Mouse (Mus musculus): ENCODE measurements around the gene Mdm2. TPM values are rescaled to one million over a fixed set of nuclear protein-coding genes. Genes with fewer than 3 reads are reported as not detected.

Mdm2 gene
- total and polyA plus RNA-seq, 2 experiments from 2014 or later, result 28.7 to 65.1 TPM

DNA sequence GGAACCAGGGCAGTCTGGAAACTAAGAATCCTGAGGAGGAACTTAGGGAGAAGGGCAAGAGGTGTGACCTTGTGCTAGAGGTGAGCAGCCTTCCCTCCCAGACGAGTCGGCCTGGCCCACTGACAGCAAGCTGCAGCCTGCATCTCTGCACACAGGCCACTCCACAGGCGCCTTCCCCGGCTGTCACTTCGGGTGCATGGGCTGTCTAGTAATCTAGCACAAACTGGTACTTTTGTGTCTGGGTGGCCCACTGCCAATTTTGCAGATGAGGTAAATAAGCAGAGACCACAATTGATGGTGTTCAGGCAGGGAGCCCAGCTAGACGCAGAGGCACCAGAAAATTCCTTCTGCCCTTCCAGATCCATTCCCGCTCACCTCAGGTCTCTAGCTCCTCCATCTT, 37.9 kb downstream of the Mdm2 start:
- Histone ChIP-seq H3K4me3 (ENCODE audit: low read depth, low read length) (no peak overlapping the region), H3K27ac (ENCODE audit: low read depth, low read length) (no peak overlapping the region), H3K36me3 (ENCODE audit: insufficient read depth, low read length) (no peaks in the 10 kb centered on the region), H3K9ac (replicated peaks; ENCODE audit: low read length, poor library complexity, severe bottlenecking) (no peak overlapping the region), H3K4me2 (ENCODE audit: low read depth, low read length, poor library complexity, severe bottlenecking) (no peak overlapping the region), H3K27me3 (ENCODE audit: insufficient read depth, low read length) (no peaks in the 10 kb centered on the region), H3K9me3 (ENCODE audit: low read length) (no peaks in the 10 kb centered on the region), H3K4me1 (ENCODE audit: insufficient read depth, low read length) (no peaks in the 10 kb centered on the region)
- no peak for TF ChIP-seq CTCF (IDR thresholded peaks at IDR 0.05)
- DNase-seq (ENCODE audit: low spot score), result peak; percentile 57
- no peak for ATAC-seq (ENCODE audit: low FRiP score)
- WGBS, result 43% methylated on average over 7 of the region's 7 CpGs

DNA sequence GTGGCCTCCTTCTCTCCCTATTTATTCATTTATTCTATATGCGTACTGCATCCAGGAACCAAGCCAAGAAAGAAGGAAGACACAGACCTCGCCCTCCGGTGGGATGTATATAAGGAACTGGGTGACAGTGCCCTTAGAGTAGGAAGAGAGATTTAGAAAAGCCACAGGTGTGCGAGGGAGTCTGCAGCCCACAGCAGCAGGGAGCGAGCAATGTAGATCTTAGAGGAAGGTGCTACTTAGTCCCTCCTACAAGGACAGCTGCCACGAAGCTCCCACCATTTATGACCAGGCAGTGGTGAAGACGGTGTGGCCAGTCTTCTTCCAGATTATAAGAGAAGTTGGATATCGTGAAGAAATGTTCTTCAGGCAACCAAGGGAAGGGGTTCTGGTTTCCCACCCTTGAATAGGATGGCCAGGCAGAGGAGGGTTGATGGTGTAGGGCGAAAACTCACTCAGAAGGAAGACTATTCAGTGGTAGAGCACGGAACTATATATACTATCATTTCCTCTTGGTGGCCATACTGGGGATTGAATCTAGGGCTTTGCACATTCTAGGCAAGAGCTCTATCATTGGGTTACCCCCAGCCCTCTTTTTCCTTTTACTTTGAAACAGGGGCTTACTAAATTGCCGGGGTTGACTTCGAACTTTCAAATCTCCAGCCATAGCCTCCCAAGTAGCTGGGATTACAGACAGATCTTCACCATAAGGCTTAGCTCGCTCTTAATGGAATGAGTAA, 38.5 kb downstream of the Mdm2 start:
- Histone ChIP-seq H3K27ac (ENCODE audit: low read depth, low read length) (no peak overlapping the region), H3K9ac (replicated peaks; ENCODE audit: low read length, poor library complexity, severe bottlenecking) (no peak overlapping the region), H3K4me2 (ENCODE audit: low read depth, low read length, poor library complexity, severe bottlenecking) (no peak overlapping the region), H3K9me3 (ENCODE audit: low read length) (no peaks in the 10 kb centered on the region), H3K36me3 (ENCODE audit: insufficient read depth, low read length) (no peaks in the 10 kb centered on the region), H3K4me1 (ENCODE audit: insufficient read depth, low read length) (no peaks in the 10 kb centered on the region), H3K4me3 (ENCODE audit: low read depth, low read length) (no peak overlapping the region), H3K27me3 (ENCODE audit: insufficient read depth, low read length) (no peaks in the 10 kb centered on the region)
- ATAC-seq (ENCODE audit: low FRiP score) (no peak), DNase-seq (ENCODE audit: low spot score) (no peak)
- WGBS, result 88% methylated on average over 13 of the region's 13 CpGs
- no peak for TF ChIP-seq CTCF (IDR thresholded peaks at IDR 0.05)

DNA sequence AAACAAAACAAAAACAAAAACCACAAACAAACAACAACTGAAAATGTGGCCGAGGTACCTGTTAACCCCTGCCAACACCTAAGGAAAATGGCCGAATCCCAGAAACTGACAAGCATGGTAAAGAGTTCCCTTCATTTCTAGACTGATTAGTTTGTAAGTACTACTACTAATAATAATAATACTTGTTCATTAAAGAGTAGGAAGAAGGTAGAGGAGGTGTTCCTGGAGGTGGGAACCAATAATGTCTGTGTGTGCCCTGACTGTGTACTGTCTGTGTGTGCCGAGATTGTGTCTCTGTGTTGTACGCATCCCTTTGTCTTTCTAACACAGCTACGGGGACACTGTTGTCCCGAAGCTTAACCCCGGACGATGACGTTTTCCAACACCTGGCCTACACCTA, 39.3 kb downstream of the Mdm2 start:
- Histone ChIP-seq H3K9ac (replicated peaks; ENCODE audit: low read length, poor library complexity, severe bottlenecking) (no peak overlapping the region), H3K27me3 (ENCODE audit: insufficient read depth, low read length) (no peaks in the 10 kb centered on the region), H3K4me1 (ENCODE audit: insufficient read depth, low read length) (no peaks in the 10 kb centered on the region), H3K4me3 (ENCODE audit: low read depth, low read length) (no peak overlapping the region), H3K9me3 (ENCODE audit: low read length) (no peaks in the 10 kb centered on the region), H3K36me3 (ENCODE audit: insufficient read depth, low read length) (no peaks in the 10 kb centered on the region), H3K27ac (ENCODE audit: low read depth, low read length) (no peak overlapping the region), H3K4me2 (ENCODE audit: low read depth, low read length, poor library complexity, severe bottlenecking) (no peak overlapping the region)
- TF ChIP-seq CTCF (IDR thresholded peaks at IDR 0.05), result no peak
- WGBS, result 83% methylated on average over 9 of the region's 9 CpGs
- DNase-seq (ENCODE audit: low spot score), result no peak
- ATAC-seq (ENCODE audit: low FRiP score), result no peak

DNA sequence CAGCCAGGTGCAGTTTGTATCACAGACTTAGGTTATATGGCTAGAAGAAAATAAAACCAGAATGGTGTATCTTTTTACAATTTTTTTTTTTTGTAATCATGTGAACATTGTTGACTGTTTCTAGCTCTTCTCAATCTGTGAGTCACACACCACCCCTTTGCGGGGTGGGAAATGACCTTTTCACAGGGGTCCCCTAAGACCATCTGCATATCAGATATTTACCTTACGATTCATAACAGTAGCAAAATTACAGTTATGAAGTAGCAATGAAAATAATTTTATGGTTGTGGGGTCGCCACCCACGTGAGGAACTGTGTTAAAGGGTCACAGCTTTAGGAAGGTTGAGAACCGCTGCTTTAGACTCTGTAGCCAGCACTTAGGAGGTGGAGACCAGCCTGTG, 39.8 kb downstream of the Mdm2 start:
- Histone ChIP-seq H3K4me2 (ENCODE audit: low read depth, low read length, poor library complexity, severe bottlenecking) (no peak overlapping the region), H3K27me3 (ENCODE audit: insufficient read depth, low read length) (no peaks in the 10 kb centered on the region), H3K27ac (ENCODE audit: low read depth, low read length) (no peak overlapping the region), H3K4me3 (ENCODE audit: low read depth, low read length) (no peak overlapping the region), H3K9me3 (ENCODE audit: low read length) (no peaks in the 10 kb centered on the region), H3K9ac (replicated peaks; ENCODE audit: low read length, poor library complexity, severe bottlenecking) (no peak overlapping the region), H3K36me3 (ENCODE audit: insufficient read depth, low read length) (no peaks in the 10 kb centered on the region), H3K4me1 (ENCODE audit: insufficient read depth, low read length) (no peaks in the 10 kb centered on the region)
- WGBS, result 89% methylated on average over 5 of the region's 5 CpGs
- ATAC-seq (ENCODE audit: low FRiP score) (no peak), DNase-seq (ENCODE audit: low spot score) (no peak)
- TF ChIP-seq CTCF (IDR thresholded peaks at IDR 0.05), result no peak

DNA sequence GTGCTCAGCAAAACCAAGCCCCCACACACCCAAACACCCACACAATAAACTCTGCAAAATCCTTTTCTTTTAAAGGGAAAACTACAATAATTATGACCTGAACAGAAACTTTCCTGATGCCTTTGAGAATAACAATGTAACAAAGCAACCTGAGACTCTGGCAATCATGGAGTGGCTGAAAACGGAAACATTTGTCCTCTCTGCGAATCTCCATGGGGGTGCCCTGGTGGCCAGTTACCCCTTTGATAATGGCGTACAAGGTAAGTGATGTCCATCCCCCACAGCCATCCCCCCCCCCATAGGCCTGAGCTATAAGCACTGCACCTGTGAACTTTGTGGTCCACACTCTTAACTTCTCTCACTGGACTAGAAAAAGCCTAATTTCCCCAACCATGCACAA, 40.5 kb downstream of the Mdm2 start:
- no peak overlapping the region for H3K27ac ChIP-seq (ENCODE audit: low read depth, low read length)
- no peaks in the 10 kb centered on the region for H3K36me3 ChIP-seq (ENCODE audit: insufficient read depth, low read length)
- H3K9me3 ChIP-seq (ENCODE audit: low read length), result no peaks in the 10 kb centered on the region
- WGBS, result 70% methylated on average over 3 of the region's 3 CpGs
- no peak for DNase-seq (ENCODE audit: low spot score)
- ATAC-seq (ENCODE audit: low FRiP score), result no peak
- H3K9ac ChIP-seq (replicated peaks; ENCODE audit: low read length, poor library complexity, severe bottlenecking), result no peak overlapping the region
- TF ChIP-seq CTCF (IDR thresholded peaks at IDR 0.05), result no peak
- H3K4me3 ChIP-seq (ENCODE audit: low read depth, low read length), result no peak overlapping the region
- no peak overlapping the region for H3K4me2 ChIP-seq (ENCODE audit: low read depth, low read length, poor library complexity, severe bottlenecking)
- H3K27me3 ChIP-seq (ENCODE audit: insufficient read depth, low read length), result no peaks in the 10 kb centered on the region
- H3K4me1 ChIP-seq (ENCODE audit: insufficient read depth, low read length), result no peaks in the 10 kb centered on the region

DNA sequence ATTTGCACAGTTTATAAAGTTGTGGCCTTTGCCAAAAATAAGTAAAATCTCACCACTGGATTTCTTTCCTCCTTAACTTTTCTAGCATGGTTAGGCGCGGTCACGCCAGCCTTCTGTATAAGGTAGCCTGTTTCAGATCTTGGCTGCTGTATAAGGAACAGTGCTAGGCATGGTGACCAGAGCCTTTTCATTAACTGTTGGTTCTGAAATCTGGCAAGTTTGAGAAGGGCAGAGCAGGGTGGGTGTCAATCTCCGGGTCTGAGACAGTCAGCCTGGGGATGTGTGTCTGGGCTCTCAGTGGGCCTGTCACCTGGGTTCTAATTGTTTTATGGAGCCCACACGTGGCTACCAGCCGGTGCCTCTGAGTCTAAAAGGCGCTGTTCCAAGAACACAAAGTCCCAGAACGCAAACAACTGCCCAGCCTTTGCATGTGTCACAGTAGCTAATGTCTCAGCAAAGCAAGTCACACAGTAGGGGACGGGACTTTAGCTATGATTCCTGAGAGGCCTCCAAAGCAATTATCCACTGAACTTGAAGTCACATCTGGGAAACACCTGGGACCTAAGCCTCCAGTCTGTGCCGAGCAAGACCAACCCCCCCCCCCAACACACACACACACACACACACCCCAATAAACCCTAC, 41.0 kb downstream of the Mdm2 start:
- Histone ChIP-seq H3K9ac (replicated peaks; ENCODE audit: low read length, poor library complexity, severe bottlenecking) (no peak overlapping the region), H3K9me3 (ENCODE audit: low read length) (no peaks in the 10 kb centered on the region), H3K4me2 (ENCODE audit: low read depth, low read length, poor library complexity, severe bottlenecking) (no peak overlapping the region), H3K27me3 (ENCODE audit: insufficient read depth, low read length) (no peaks in the 10 kb centered on the region), H3K27ac (ENCODE audit: low read depth, low read length) (no peak overlapping the region), H3K4me3 (ENCODE audit: low read depth, low read length) (no peak overlapping the region), H3K36me3 (ENCODE audit: insufficient read depth, low read length) (no peaks in the 10 kb centered on the region), H3K4me1 (ENCODE audit: insufficient read depth, low read length) (no peaks in the 10 kb centered on the region)
- no peak for TF ChIP-seq CTCF (IDR thresholded peaks at IDR 0.05)
- 65% methylated on average over 10 of the region's 10 CpGs for whole genome bisulfite sequencing
- DNase-seq (ENCODE audit: low spot score) (no peak), ATAC-seq (ENCODE audit: low FRiP score) (no peak)

All from midbrain, postnatal 0 days (tissue).